Mouse (Mus musculus) embryonic facial prominence, embryonic 11.5 days (tissue): Measurements from ENCODE around the gene Tcerg1l. TPM values are rescaled to one million over a fixed set of nuclear protein-coding genes. Genes with fewer than 3 reads are reported as not detected.

Source experiments
- ATAC-seq: fragments of 200-750 bp; cut with Nextera tagmentation; replicated peaks from 2 replicates; pipeline ENCODE4 v1.8.0; 2017; ENCODE audit warnings: low read depth; ENCODE audit not compliant: insufficient number of reproducible peaks, low FRiP score, low TSS enrichment
- DNase-seq: peaks from one replicate; pipeline ENCODE4 v3.0.0-alpha.2; 2015; ENCODE audit warnings: low spot score
- H3K27ac ChIP-seq: fragments of 300-500 bp; sonication (generic); replicated peaks from 2 replicates; pipeline ENCODE4 v1.5.1; 2014; ENCODE audit warnings: mild to moderate bottlenecking, low read depth, low read length, control low read depth
- H3K27me3 ChIP-seq: fragments of 300-500 bp; sonication (generic); 2 replicates; pipeline ENCODE4 v1.6.1; 2014; ENCODE audit warnings: mild to moderate bottlenecking, low read length, moderate library complexity, mixed read lengths; ENCODE audit not compliant: control insufficient read depth, insufficient read depth
- H3K36me3 ChIP-seq: fragments of 300-500 bp; sonication (generic); replicated peaks from 2 replicates; pipeline ENCODE4 v1.6.1; 2014; ENCODE audit warnings: low read depth, mild to moderate bottlenecking, low read length, moderate library complexity, mixed read lengths; ENCODE audit not compliant: control insufficient read depth, insufficient read depth
- H3K4me1 ChIP-seq: fragments of 300-500 bp; sonication (generic); 2 replicates; pipeline ENCODE4 v1.6.1; 2014; ENCODE audit warnings: low read length, mixed read lengths; ENCODE audit not compliant: control insufficient read depth, insufficient read depth
- H3K4me2 ChIP-seq: fragments of 300-500 bp; sonication (generic); 2 replicates; pipeline ENCODE4 v1.6.1; 2014; ENCODE audit warnings: low read depth, mild to moderate bottlenecking, control low read depth, low read length, moderate library complexity
- H3K4me3 ChIP-seq: fragments of 300-500 bp; sonication (generic); 2 replicates; pipeline ENCODE4 v1.5.1; 2014; ENCODE audit warnings: low read depth, low read length, control low read depth
- H3K9ac ChIP-seq: fragments of 300-500 bp; sonication (generic); replicated peaks from 2 replicates; pipeline ENCODE4 v1.6.1; 2014; ENCODE audit warnings: mild to moderate bottlenecking, control low read depth, low read length
- H3K9me3 ChIP-seq: fragments of 300-500 bp; sonication (generic); replicated peaks from 2 replicates; pipeline ENCODE4 v1.6.1; 2016; ENCODE audit warnings: mild to moderate bottlenecking, low read length, inconsistent platforms, mixed read lengths; ENCODE audit not compliant: control insufficient read depth
- WGBS: fragments of 180-500 bp; shearing (Covaris S2); extraction: QIAGEN DNeasy Blood & Tissue Kit; methylation state at CpG from one replicate; pipeline ENCODE4 v1.1.7; 2014; 5-methylcytosine and 5-hydroxymethylcytosine counted together
- polyA plus RNA-seq: library from polyadenylated mRNA; unstranded; fragments of >200 nt; fragmentation: Nextera tagmentation; extraction: Ambion mirVana; gene quantifications from 2 replicates; pipeline ENCODE4 v1.2.1, GENCODE M21; 2014

Gene Tcerg1l
- polyA plus RNA-seq, 1 experiment from 2014 or later: 1.5 TPM

DNA sequence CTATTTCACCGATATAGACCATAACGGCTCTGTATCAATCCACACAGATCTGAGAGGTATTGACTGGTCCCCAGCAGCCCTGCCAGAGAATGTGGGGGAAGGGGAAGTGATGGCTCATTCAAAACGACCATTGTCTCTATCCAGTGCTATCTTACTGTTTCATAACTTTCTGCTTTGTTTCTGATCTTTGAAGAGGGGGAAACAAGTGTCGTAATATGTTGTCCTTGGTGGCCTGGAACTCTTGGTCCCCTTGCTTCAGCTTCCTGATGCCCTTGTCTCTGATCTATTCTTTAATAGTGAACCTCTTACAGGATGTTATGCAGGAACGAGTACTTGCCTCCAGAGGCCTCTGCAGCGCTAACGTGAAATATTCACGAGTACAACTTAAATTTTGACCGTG is 182.8 kb downstream of the Tcerg1l start:
- DNase-seq (no peak), ATAC-seq (no peak)
- no peaks in the 10 kb centered on the region for H3K4me1 ChIP-seq
- WGBS: 79% methylated on average over 9 of the region's 9 CpGs
- H3K27me3 ChIP-seq: no peaks in the 10 kb centered on the region
- H3K9me3 ChIP-seq: no peaks in the 10 kb centered on the region
- H3K4me3 ChIP-seq: no peak overlapping the region
- no peak overlapping the region for H3K4me2 ChIP-seq
- H3K36me3 ChIP-seq: no peaks in the 10 kb centered on the region
- H3K27ac ChIP-seq: no peak overlapping the region
- no peak overlapping the region for H3K9ac ChIP-seq

DNA sequence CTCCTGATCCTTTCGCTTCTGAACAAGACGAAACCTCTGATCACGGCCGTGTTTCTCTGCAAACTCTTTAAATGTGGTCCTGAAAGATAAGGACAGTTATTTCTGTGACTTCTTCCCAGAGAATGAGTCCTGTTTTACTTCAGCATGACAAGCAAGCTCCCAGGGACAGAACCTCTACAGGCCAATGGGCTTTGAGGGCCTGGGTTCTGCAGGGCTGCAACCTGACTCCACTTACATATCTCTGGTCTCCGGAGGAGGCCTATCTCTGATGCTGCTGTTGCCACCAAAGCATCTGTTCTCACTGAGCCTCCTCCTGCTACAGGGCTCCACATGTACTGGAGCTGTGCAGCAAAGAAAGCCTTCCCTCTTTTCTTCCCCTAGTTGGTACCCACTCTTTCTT is 187.8 kb downstream of the Tcerg1l start:
- DNase-seq (no peak), ATAC-seq (no peak)
- H3K36me3 ChIP-seq: no peaks in the 10 kb centered on the region
- whole genome bisulfite sequencing: 77% methylated on average over 5 of the region's 5 CpGs
- H3K4me2 ChIP-seq: no peak overlapping the region
- no peak overlapping the region for H3K9ac ChIP-seq
- H3K4me3 ChIP-seq: no peak overlapping the region
- no peaks in the 10 kb centered on the region for H3K4me1 ChIP-seq
- no peaks in the 10 kb centered on the region for H3K9me3 ChIP-seq
- no peak overlapping the region for H3K27ac ChIP-seq
- H3K27me3 ChIP-seq: no peaks in the 10 kb centered on the region

DNA sequence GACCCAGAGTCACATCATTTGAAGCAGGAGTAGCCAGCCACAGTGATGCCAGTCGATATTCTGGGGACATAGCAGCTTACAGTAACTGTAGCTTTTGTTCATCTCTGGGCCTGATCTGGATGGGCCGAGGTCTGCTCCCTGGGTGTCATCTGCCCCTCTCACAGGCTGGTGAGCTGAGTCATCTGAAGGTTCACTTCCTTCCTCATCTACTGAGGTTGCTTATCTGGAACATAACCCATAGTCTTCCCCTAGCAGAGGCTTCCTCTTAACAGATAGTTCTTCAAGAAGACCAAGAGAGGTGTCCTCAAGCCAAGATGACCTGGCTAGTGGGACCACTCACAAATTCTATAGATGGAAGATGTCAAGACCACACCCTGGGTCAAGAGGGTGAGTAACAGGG is 192.4 kb downstream of the Tcerg1l start:
- DNase-seq (no peak), ATAC-seq (no peak)
- H3K4me2 ChIP-seq: no peak overlapping the region
- no peak overlapping the region for H3K9ac ChIP-seq
- H3K27ac ChIP-seq: no peak overlapping the region
- H3K4me1 ChIP-seq: no peaks in the 10 kb centered on the region
- no peaks in the 10 kb centered on the region for H3K36me3 ChIP-seq
- H3K27me3 ChIP-seq: no peaks in the 10 kb centered on the region
- 92% methylated on average over 2 of the region's 2 CpGs for WGBS
- H3K9me3 ChIP-seq: no peaks in the 10 kb centered on the region
- H3K4me3 ChIP-seq: no peak overlapping the region

DNA sequence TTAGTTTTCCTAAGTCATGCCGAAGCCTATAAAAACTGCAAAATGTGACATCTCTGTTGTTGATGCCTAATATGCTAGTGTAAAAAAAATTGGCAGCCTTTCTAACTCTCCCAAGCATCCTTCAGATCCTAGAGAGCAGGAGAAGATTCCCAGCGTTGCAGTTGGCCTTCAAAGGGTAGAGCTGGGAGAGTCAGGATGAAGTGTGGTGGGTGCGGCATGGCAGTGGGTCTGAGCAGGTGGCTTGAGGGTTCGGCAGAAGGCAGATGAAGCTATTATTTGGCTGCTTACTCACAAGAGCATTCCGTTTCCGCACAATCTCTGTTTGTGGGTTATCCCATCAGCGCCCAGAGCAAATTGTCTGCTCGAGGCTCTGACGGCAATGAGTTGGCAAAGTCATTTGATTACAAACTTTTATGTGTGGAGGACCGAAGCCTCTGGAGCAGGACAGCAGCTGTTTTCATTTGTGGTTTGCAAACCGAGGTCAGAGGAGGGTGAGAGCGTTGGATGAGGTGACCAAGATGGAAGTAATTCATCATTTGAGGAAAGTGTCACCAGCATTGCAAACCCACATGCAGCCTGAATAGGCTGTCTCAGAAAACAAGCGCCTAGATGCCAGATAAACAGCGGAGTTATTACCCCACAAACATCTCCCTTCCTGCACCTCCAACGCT is 195.2 kb downstream of the Tcerg1l start:
- WGBS: 78% methylated on average over 15 of the region's 15 CpGs
- H3K9ac ChIP-seq: no peak overlapping the region
- no peaks in the 10 kb centered on the region for H3K27me3 ChIP-seq
- ATAC-seq (no peak), DNase-seq (no peak)
- H3K4me1 ChIP-seq: no peaks in the 10 kb centered on the region
- no peaks in the 10 kb centered on the region for H3K36me3 ChIP-seq
- H3K9me3 ChIP-seq: no peaks in the 10 kb centered on the region
- H3K4me2 ChIP-seq: no peak overlapping the region
- no peak overlapping the region for H3K4me3 ChIP-seq
- no peak overlapping the region for H3K27ac ChIP-seq

DNA sequence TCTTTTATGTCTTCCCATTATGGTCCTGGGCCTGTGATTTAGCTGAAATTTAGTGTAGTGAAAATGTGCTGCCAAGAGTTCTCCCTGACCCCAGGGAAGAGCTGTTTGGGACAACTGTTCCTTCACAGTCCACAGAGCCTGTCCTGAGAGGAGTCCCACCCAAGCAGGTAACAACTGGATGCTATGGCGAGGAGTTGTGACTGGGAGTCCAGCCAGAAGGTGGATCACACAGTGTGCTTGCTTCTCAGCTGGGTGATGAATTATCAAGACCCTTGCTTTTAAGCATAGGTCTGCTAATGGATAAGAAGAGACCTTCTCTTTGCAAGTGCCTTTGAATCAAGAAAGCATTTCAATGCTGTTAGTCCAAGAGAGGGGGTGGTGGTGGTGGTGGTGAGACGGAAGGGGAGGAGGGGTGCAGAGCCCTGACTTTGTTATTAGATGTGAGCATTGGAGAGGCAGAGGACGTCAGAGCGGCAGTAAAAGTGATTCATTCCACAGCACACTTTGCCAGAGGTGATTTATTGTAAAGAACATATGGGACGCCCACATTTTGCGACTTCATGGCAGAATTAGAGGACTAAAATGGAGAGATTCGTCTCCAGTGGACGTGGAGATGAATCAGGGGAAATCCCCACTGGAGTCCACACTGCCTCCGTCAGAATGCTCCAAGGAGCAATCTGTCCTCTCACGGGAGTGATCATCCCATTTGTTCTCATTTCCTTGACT is 198.0 kb downstream of the Tcerg1l start:
- DNase-seq (no peak), ATAC-seq (no peak)
- no peak overlapping the region for H3K4me2 ChIP-seq
- no peak overlapping the region for H3K4me3 ChIP-seq
- H3K9ac ChIP-seq: no peak overlapping the region
- H3K4me1 ChIP-seq: no peaks in the 10 kb centered on the region
- H3K27me3 ChIP-seq: no peaks in the 10 kb centered on the region
- H3K9me3 ChIP-seq: no peaks in the 10 kb centered on the region
- no peaks in the 10 kb centered on the region for H3K36me3 ChIP-seq
- 78% methylated on average over 10 of the region's 10 CpGs for WGBS
- H3K27ac ChIP-seq: no peak overlapping the region

DNA sequence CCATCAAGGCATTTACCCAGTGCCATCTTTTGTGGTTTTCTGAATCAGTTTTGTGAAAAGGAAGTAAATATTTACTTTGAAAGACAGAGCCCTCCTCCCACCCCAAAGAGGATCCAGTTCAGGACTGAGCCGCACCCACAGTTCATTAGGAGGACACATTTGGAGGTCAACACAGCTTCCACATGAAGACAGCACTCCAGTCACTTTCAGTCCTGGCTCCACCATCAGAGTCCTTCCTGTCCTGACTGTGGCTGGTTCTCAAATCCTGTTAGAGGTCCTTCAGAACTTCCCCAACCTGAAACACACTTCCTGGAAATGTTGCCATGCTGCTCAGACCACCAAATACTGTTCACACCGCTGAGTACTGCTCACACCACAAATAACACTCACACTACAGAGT is 201.4 kb downstream of the Tcerg1l start:
- WGBS: 82% methylated on average over 2 of the region's 2 CpGs
- ATAC-seq (no peak), DNase-seq (no peak)
- Histone ChIP-seq H3K9me3 (no peaks in the 10 kb centered on the region), H3K4me2 (no peak overlapping the region), H3K4me3 (no peak overlapping the region), H3K4me1 (no peaks in the 10 kb centered on the region), H3K27ac (no peak overlapping the region), H3K27me3 (no peaks in the 10 kb centered on the region), H3K36me3 (no peaks in the 10 kb centered on the region), H3K9ac (no peak overlapping the region)

DNA sequence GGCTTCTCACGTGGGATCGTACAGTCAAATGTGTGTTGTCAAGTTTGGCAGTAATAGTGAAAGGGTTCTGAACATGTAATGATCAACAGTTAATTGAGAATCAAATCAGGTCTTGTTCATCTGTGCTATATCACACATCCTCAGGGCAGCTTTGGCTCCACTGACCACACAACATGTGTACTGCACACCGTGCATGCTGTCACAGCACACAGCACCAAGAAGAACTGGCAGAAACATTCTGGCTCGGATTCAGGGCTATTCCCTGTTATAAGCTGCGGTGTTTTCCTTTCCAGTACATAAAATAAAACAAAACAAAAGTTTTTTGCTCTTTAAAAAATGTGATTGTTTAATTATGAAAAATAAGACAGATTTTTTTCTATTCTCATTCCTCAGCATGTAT is 213.3 kb downstream of the Tcerg1l start:
- Histone ChIP-seq H3K4me1 (no peaks in the 10 kb centered on the region), H3K9ac (no peak overlapping the region), H3K27ac (no peak overlapping the region), H3K36me3 (no peaks in the 10 kb centered on the region), H3K4me2 (no peak overlapping the region), H3K9me3 (no peaks in the 10 kb centered on the region), H3K4me3 (no peak overlapping the region), H3K27me3 (no peaks in the 10 kb centered on the region)
- DNase-seq (no peak), ATAC-seq (no peak)
- 88% methylated on average over 5 of the region's 5 CpGs for WGBS

DNA sequence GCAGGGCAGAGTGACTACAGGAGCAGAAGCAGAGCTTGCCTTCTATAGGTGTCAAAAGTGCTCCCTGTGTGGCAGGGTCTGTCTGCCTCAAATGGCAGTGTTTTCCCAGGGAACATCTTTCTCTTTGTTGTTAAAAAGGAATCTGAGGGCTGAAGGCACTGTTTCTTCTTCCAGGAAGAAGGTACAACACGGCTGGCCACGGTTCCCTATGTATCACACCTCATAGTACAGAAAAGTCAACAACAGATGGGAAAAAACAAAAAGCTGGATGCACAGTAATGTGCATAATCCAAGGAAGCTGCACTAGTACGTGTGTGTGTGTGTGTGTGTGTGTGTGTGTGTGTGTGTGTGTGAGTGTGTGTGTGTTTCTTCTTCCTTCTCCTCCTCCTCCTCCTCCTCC is 215.3 kb downstream of the Tcerg1l start:
- Histone ChIP-seq H3K4me3 (no peak overlapping the region), H3K4me2 (no peak overlapping the region), H3K9me3 (no peaks in the 10 kb centered on the region), H3K27me3 (no peaks in the 10 kb centered on the region), H3K36me3 (no peaks in the 10 kb centered on the region), H3K9ac (no peak overlapping the region), H3K4me1 (no peaks in the 10 kb centered on the region), H3K27ac (no peak overlapping the region)
- ATAC-seq (no peak), DNase-seq (no peak)
- 66% methylated on average over 3 of the region's 3 CpGs for WGBS
